Comparison of ENCODE assay signal across 8 mouse cellular contexts in the genomic region with DNA sequence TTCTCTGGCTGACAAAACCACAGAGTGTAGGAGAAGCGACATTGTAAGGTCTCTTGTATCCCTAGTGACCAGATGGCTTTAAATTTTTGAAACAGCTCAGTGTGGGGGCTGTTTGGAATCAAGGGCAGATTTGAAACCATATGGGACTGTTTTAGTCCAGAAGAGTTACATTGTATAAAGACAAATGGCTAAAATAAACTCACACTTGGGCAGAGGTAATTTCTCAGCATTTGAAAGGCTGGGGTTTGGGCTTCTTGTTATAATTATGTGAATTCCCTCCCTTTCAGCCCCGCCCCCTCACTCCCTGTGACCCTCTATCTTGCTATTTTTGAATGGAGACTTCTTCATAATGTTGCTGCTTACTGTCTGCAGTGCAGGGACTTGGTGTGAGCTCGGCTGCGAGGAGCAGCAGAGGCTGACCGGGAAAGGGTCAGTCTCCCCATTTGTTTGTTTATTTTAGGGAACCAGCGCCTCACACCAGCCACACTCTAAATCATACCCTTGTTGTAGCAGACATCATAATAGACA.
DNase-seq lines count a peak whose midpoint lies in the region; ATAC-seq and TF ChIP-seq lines count a peak whose summit lies in the region.

No protein-coding gene starts in this region.

- H3K4me1 ChIP-seq in forebrain, embryonic 13.5 days, result peaks cover 29% of the 10 kb centered on the region

- H3K27ac ChIP-seq in forebrain, embryonic 13.5 days, result peak overlapping the region; percentile 84

- TF ChIP-seq POLR2A in brain, embryonic 14.5 days (IDR thresholded peaks at IDR 0.05; ENCODE audit: borderline replicate concordance, extremely low read depth, insufficient read depth, insufficient read length, poor library complexity, severe bottlenecking), result no peak

- 0 out of 2 replicates have a peak overlapping the region, but pooled peaks have one; percentile 10 for H3K9ac ChIP-seq in forebrain, embryonic 13.5 days

- H3K9me3 ChIP-seq in forebrain, embryonic 13.5 days (replicated peaks), result no peaks in the 10 kb centered on the region

- no peaks in the 10 kb centered on the region for H3K36me3 ChIP-seq in forebrain, embryonic 13.5 days (ENCODE audit: poor library complexity, severe bottlenecking)

- ATAC-seq in forebrain, embryonic 13.5 days, result peak; percentile 71

- DNase-seq in A20 (ENCODE audit: low read depth, low spot score) (peak; percentile 36), MN1 (ENCODE audit: low spot score) (no peak)
- DNase-seq in brain, embryonic 14.5 days (ENCODE audit: low read depth), result peak; percentile 81
- peak; percentile 19 to 64 for DNase-seq in layer of hippocampus, postnatal 14 days (ENCODE audit: low spot score in 2 of 2)
- DNase-seq in right cerebral cortex, postnatal 4 days, result peak; percentile 2
- no peak for DNase-seq in urinary bladder, adult 2 months (ENCODE audit: low spot score)
- DNase-seq in urinary bladder, postnatal 25 days (ENCODE audit: low spot score), result no peak

- peak overlapping the region; percentile 41 for H3K4me2 ChIP-seq in forebrain, embryonic 13.5 days

- TF ChIP-seq CTCF in brain, embryonic 14.5 days (IDR thresholded peaks at IDR 0.05; ENCODE audit: borderline replicate concordance, extremely low read depth, insufficient read depth, insufficient read length), result no peak

- 0 out of 2 replicates have a peak overlapping the region, but pooled peaks have one; percentile 0 for H3K4me3 ChIP-seq in forebrain, embryonic 13.5 days

- H3K27me3 ChIP-seq in forebrain, embryonic 13.5 days, result no peaks in the 10 kb centered on the region

- 6% methylated on average over 6 of the region's 6 CpGs for WGBS in forebrain, embryonic 13.5 days

Comparison
In these comparisons a context has a peak if more than half of its experiments do, and no peak if none do; other contexts are left out.
1. DNase-seq: peak in A20 (single experiment), brain, embryonic 14.5 days (single experiment), layer of hippocampus, postnatal 14 days (2 of 2) and right cerebral cortex, postnatal 4 days (single experiment); none in urinary bladder, adult 2 months (single experiment), MN1 (single experiment) and urinary bladder, postnatal 25 days (single experiment).